Mouse (Mus musculus) olfactory bulb, adult 2 months (tissue): Measurements from ENCODE around the gene Ptf1a. TPM values are rescaled to one million over a fixed set of nuclear protein-coding genes. Genes with fewer than 3 reads are reported as not detected.

Source experiments
- H3K27ac ChIP-seq: fragments of 200-500 bp; 2 replicates; pipeline ENCODE4 v1.5.1; 2012; ENCODE audit warnings: low read depth, low read length; ENCODE audit not compliant: insufficient read depth
- H3K4me1 ChIP-seq: fragments of 200-500 bp; 2 replicates; pipeline ENCODE4 v1.6.1; 2012; ENCODE audit warnings: low read length; ENCODE audit not compliant: control insufficient read depth, insufficient read depth
- H3K4me3 ChIP-seq: fragments of 200-500 bp; 2 replicates; pipeline ENCODE4 v1.5.1; 2012; ENCODE audit warnings: mild to moderate bottlenecking, low read depth, low read length, moderate library complexity; ENCODE audit not compliant: insufficient read depth
- CTCF ChIP-seq: fragments of 200-500 bp; IDR thresholded peaks from 2 replicates; pipeline ENCODE4 v1.5.1; 2012; ENCODE audit warnings: low read depth, mild to moderate bottlenecking, low read length, moderate library complexity; ENCODE audit not compliant: insufficient read depth
- POLR2A ChIP-seq: fragments of 200-500 bp; IDR thresholded peaks from 2 replicates; pipeline ENCODE4 v1.6.1; 2012; ENCODE audit warnings: mild to moderate bottlenecking, low read depth, low read length, moderate library complexity; ENCODE audit not compliant: insufficient read depth
- WGBS: fragments of 180-500 bp; shearing (Covaris S2); methylation state at CpG from one replicate; pipeline ENCODE4 v1.1.7; 2018; 5-methylcytosine and 5-hydroxymethylcytosine counted together
- polyA plus RNA-seq: library from polyadenylated mRNA; stranded (reverse); fragments of >200 nt; gene quantifications from 2 replicates; pipeline ENCODE4 v1.2.4, GENCODE M21; 2012; ENCODE audit warnings: low replicate concordance; ENCODE audit not compliant: missing spikeins, insufficient read depth, insufficient read length

The Ptf1a gene
- polyA plus RNA-seq, 1 experiment: not detected

GRCm38 (mm10) chr2:19448042-19448700 is 2.7 kb downstream of the Ptf1a start:
- WGBS: 1% methylated on average over 31 of the region's 31 CpGs
- H3K4me1 ChIP-seq: peaks cover 20% of the 10 kb centered on the region
- no peak overlapping the region for H3K27ac ChIP-seq
- TF ChIP-seq POLR2A (no peak), CTCF (no peak)
- no peak overlapping the region; the same call in 1 of the 2 replicates for H3K4me3 ChIP-seq

GRCm38 (mm10) chr2:19449308-19449707 is 3.8 kb downstream of the Ptf1a start:
- 48% methylated on average over 4 of the region's 4 CpGs for WGBS
- TF ChIP-seq POLR2A (no peak), CTCF (no peak)
- Histone ChIP-seq H3K27ac (no peak overlapping the region), H3K4me3 (no peak overlapping the region), H3K4me1 (peaks cover 20% of the 10 kb centered on the region)

GRCm38 (mm10) chr2:19452531-19453055 is 7.1 kb downstream of the Ptf1a start:
- no peak for TF ChIP-seq POLR2A
- TF ChIP-seq CTCF: no peak
- WGBS: 1% methylated on average over 19 of the region's 19 CpGs
- no peak overlapping the region for H3K27ac ChIP-seq
- peaks cover 6% of the 10 kb centered on the region for H3K4me1 ChIP-seq
- no peak overlapping the region for H3K4me3 ChIP-seq

DNA sequence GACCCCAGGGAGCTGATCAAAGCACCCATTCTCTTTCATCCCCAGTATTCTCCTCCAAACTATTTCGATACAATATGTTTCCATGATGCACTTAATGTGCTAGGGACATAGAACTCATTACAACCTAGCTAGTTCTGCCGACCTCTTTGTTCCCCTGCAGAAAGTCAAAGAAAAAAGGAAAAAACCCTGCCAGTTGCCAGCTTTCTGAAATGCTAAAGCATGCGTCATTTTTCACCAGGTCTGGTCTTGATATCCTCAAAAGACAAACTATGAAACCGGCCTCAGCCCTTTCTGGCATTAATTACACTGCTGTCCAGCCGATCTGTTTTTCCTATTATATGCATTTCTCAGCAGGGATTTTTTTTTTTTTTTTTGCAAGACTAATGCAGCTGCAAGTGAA is 9.8 kb downstream of the Ptf1a start:
- Histone ChIP-seq H3K27ac (no peak overlapping the region), H3K4me1 (no peaks in the 10 kb centered on the region), H3K4me3 (no peak overlapping the region)
- no peak for TF ChIP-seq POLR2A
- TF ChIP-seq CTCF: no peak
- 2% methylated on average over 5 of the region's 5 CpGs for WGBS

GRCm38 (mm10) chr2:19455857-19456482 is 10.5 kb downstream of the Ptf1a start:
- 4% methylated on average over 10 of the region's 10 CpGs for WGBS

GRCm38 (mm10) chr2:19458785-19459184 is 13.3 kb downstream of the Ptf1a start:
- 50% methylated on average over 2 of the region's 2 CpGs for WGBS
- H3K27ac ChIP-seq: no peak overlapping the region
- TF ChIP-seq POLR2A: no peak
- TF ChIP-seq CTCF: no peak
- H3K4me3 ChIP-seq: no peak overlapping the region
- H3K4me1 ChIP-seq: no peaks in the 10 kb centered on the region

More at GRCm38 (mm10) chr2:19455857-19456482, 10.5 kb downstream of the Ptf1a start:
- Histone ChIP-seq H3K4me1 (no peaks in the 10 kb centered on the region), H3K27ac (no peak overlapping the region), H3K4me3 (no peak overlapping the region)
- TF ChIP-seq CTCF (no peak), POLR2A (no peak)

GRCm38 (mm10) chr2:19461940-19462339 is 16.5 kb downstream of the Ptf1a start:
- Histone ChIP-seq H3K4me3 (no peak overlapping the region), H3K4me1 (no peaks in the 10 kb centered on the region), H3K27ac (no peak overlapping the region)
- 42% methylated on average over 2 of the region's 2 CpGs for WGBS
- TF ChIP-seq POLR2A: no peak
- TF ChIP-seq CTCF: no peak

DNA sequence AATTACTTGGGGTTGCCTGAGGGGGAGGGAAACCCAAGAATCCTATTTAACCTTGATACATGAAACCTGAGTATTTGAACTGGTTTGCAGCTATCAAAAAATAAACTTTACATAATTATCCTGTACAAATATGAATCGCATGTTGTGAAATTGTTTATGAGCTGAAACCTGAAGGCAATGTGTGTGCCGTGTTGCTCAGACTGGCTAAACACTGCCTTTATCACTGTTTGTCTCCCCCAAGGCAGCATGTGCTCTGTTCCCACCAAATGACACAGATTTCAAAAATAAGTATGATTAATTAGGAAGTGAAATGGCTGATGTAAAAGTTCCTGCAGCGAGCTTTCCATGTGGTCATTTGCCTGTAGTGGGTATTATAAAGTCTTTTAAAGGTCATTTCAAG is 44.8 kb downstream of the Ptf1a start:
- WGBS: 91% methylated on average over 3 of the region's 3 CpGs
- TF ChIP-seq POLR2A (no peak), CTCF (no peak)
- no peak overlapping the region for H3K4me3 ChIP-seq
- H3K27ac ChIP-seq: no peak overlapping the region
- H3K4me1 ChIP-seq: no peaks in the 10 kb centered on the region

Other genes starting within 250 kb of the Ptf1a start
- gene Armc3, start 246.4 kb upstream of the Ptf1a start, polyA plus RNA-seq: not detected in 2 replicates
- not detected in 2 replicates for gene Msrb2, start 74.2 kb upstream of the Ptf1a start, polyA plus RNA-seq
- not detected in 2 replicates for gene 4921504E06Rik, start 108.3 kb downstream of the Ptf1a start, polyA plus RNA-seq
- gene Otud1, start 212.1 kb downstream of the Ptf1a start, polyA plus RNA-seq: not detected in 2 replicates